Mouse (Mus musculus) bone marrow macrophage, adult 2 months (primary cell): Measurements from ENCODE around the gene Ppfibp1.

ENCODE experiments used
- CTCF ChIP-seq: IDR thresholded peaks from 2 replicates; pipeline ENCODE4 v1.5.1; 2012; ENCODE audit warnings: low read depth, mild to moderate bottlenecking, low read length, moderate library complexity
- POLR2A ChIP-seq: IDR thresholded peaks from 2 replicates; pipeline ENCODE4 v1.6.1; 2012; ENCODE audit warnings: mild to moderate bottlenecking, low read depth, low read length, borderline replicate concordance

- no peak for TF ChIP-seq CTCF
- TF ChIP-seq POLR2A, result no peak
These were observed 111.0 kb downstream of the Ppfibp1 start for GRCm38 (mm10) chr6:146999302-146999701.
